Mouse (Mus musculus) midbrain, embryonic 15.5 days (tissue): ENCODE measurements around the gene Traf3. TPM values are rescaled to one million over a fixed set of nuclear protein-coding genes. Genes with fewer than 3 reads are reported as not detected.

Experiments used
- ATAC-seq: fragments of 200-750 bp; cut with Nextera tagmentation; replicated peaks from 2 replicates; pipeline ENCODE4 v1.8.0; 2017; ENCODE audit warnings: moderate TSS enrichment
- H3K27ac ChIP-seq: fragments of 300-500 bp; sonication (generic); 2 replicates; pipeline ENCODE4 v1.5.1; 2015; ENCODE audit warnings: mild to moderate bottlenecking, inconsistent platforms
- H3K27me3 ChIP-seq: fragments of 300-500 bp; sonication (generic); replicated peaks from 2 replicates; pipeline ENCODE4 v1.6.1; 2015; ENCODE audit warnings: inconsistent platforms
- H3K36me3 ChIP-seq: fragments of 300-500 bp; sonication (generic); replicated peaks from 2 replicates; pipeline ENCODE4 v1.6.1; 2015; ENCODE audit warnings: inconsistent platforms
- H3K4me1 ChIP-seq: fragments of 300-500 bp; sonication (generic); 2 replicates; pipeline ENCODE4 v1.6.1; 2015; ENCODE audit warnings: inconsistent platforms
- H3K4me2 ChIP-seq: fragments of 300-500 bp; sonication (generic); 2 replicates; pipeline ENCODE4 v1.6.1; 2015; ENCODE audit warnings: inconsistent platforms, mild to moderate bottlenecking, moderate library complexity
- H3K4me3 ChIP-seq: fragments of 300-500 bp; sonication (generic); 2 replicates; pipeline ENCODE4 v1.5.1; 2015; ENCODE audit warnings: mild to moderate bottlenecking, inconsistent platforms
- H3K9ac ChIP-seq: fragments of 300-500 bp; sonication (generic); 2 replicates; pipeline ENCODE4 v1.6.1; 2015; ENCODE audit warnings: mild to moderate bottlenecking, inconsistent platforms
- H3K9me3 ChIP-seq: fragments of 300-500 bp; sonication (generic); 2 replicates; pipeline ENCODE4 v1.6.1; 2016; ENCODE audit warnings: inconsistent platforms
- WGBS: fragments of 180-500 bp; shearing (Covaris S2); methylation state at CpG from one replicate; pipeline ENCODE4 v1.1.7; 2015; ENCODE audit warnings: mixed read lengths; 5-methylcytosine and 5-hydroxymethylcytosine counted together
- polyA plus RNA-seq: library from polyadenylated mRNA; unstranded; fragments of >200 nt; fragmentation: Nextera tagmentation; extraction: Ambion mirVana; gene quantifications from 2 replicates; pipeline ENCODE4 v1.2.1, GENCODE M21; 2015

Gene Traf3
- polyA plus RNA-seq, 1 experiment from 2014 or later: 20.8 TPM

DNA sequence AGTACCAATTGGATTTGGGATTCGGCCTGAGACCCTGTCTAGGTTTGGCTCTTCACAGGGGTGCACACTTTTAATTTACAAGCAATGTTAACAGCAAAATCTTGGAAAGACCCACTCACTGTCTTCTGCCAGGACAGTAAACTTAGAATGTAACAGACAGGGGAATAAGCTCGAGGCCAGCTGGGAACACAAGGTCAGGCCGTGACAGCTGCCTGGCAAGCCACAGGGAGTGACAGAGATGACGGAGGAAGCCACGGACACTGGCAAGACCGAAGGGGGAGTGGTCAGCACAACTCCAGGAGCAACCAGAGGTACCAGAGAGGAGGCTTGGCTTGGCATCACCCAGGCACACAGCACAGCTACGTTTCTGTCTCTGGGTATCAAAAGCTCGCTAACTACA is 140.7 kb downstream of the Traf3 start:
- ATAC-seq: no peak
- 90% methylated on average over 8 of the region's 8 CpGs for WGBS

DNA sequence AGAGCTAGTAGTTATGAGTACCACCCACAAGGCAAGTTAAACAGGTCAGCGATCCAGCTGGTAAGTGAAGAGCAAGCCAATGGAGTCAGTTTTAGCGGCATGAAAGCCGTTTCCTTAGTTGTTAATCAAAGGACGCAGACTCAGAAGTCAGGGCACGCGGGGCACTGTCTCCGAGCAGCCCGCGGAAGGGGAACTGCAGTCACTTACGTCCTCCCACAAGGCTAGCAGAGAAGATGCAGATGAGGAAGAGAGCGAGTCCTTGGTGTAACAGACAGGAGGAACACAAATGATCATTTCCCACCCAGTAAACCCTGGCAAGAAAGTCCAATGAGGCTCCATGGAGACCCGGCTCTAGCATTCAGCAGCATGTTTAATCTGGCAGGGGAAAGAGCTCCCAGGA is 143.1 kb downstream of the Traf3 start:
- no peak overlapping the region for H3K9ac ChIP-seq
- 85% methylated on average over 12 of the region's 12 CpGs for WGBS
- no peak overlapping the region for H3K4me3 ChIP-seq
- no peaks in the 10 kb centered on the region for H3K4me1 ChIP-seq
- no peak for ATAC-seq
- no peak overlapping the region for H3K4me2 ChIP-seq
- H3K36me3 ChIP-seq: peaks cover 84% of the 10 kb centered on the region
- no peaks in the 10 kb centered on the region for H3K27me3 ChIP-seq
- no peak overlapping the region for H3K27ac ChIP-seq
- no peaks in the 10 kb centered on the region for H3K9me3 ChIP-seq

More for the DNA sequence above, 140.7 kb downstream of the Traf3 start:
- H3K4me3 ChIP-seq: no peak overlapping the region
- H3K27me3 ChIP-seq: no peaks in the 10 kb centered on the region
- H3K36me3 ChIP-seq: peaks cover 80% of the 10 kb centered on the region
- no peaks in the 10 kb centered on the region for H3K9me3 ChIP-seq
- no peak overlapping the region for H3K9ac ChIP-seq
- H3K4me2 ChIP-seq: no peak overlapping the region
- H3K27ac ChIP-seq: no peak overlapping the region
- no peaks in the 10 kb centered on the region for H3K4me1 ChIP-seq

DNA sequence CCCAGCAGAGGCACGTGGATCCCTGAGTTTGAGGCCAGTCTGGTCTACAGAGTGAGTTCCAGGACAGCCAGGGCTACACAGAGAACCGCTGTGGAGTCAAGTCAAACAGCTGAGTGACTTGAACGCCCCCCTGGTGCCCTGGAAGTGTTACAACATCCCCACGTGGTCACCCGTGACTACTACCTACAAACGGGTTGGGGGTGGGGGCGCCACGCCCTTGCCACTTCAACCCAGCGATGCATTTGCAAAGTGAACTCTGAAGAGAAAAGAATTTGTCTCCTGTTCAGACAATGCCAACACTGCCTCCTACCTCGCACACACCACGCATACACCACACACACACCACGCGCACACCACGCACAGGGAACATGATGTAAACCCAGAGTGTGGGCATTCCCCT is 143.8 kb downstream of the Traf3 start:
- Histone ChIP-seq H3K36me3 (peaks cover 83% of the 10 kb centered on the region), H3K4me2 (no peak overlapping the region), H3K9ac (no peak overlapping the region), H3K27ac (no peak overlapping the region), H3K4me1 (no peaks in the 10 kb centered on the region), H3K27me3 (no peaks in the 10 kb centered on the region), H3K4me3 (no peak overlapping the region), H3K9me3 (no peaks in the 10 kb centered on the region)
- ATAC-seq: no peak
- WGBS: 91% methylated on average over 14 of the region's 14 CpGs

DNA sequence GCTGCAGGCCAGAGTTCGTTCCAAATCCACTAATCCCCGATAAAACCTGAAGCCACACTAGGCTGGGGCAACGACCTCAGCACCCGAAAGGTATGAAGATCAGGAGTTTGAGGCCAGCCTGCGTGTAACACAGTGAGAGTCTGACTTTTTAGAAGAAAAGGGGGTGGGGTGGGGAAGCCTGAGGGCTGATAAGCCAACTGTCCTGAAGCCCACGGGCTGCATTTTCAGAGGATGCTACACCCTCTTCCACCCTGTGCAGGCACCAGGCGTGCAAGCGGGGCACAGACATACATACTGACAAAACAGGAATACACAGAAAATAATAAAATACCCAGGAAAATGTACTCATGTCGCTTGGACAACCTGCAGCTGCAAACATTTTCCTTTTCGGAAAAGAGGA is 145.6 kb downstream of the Traf3 start:
- Histone ChIP-seq H3K36me3 (peaks cover 83% of the 10 kb centered on the region), H3K27me3 (no peaks in the 10 kb centered on the region), H3K9ac (no peak overlapping the region), H3K9me3 (no peaks in the 10 kb centered on the region), H3K4me1 (no peaks in the 10 kb centered on the region), H3K4me3 (no peak overlapping the region), H3K27ac (no peak overlapping the region), H3K4me2 (no peak overlapping the region)
- no peak for ATAC-seq
- WGBS: 90% methylated on average over 10 of the region's 10 CpGs

DNA sequence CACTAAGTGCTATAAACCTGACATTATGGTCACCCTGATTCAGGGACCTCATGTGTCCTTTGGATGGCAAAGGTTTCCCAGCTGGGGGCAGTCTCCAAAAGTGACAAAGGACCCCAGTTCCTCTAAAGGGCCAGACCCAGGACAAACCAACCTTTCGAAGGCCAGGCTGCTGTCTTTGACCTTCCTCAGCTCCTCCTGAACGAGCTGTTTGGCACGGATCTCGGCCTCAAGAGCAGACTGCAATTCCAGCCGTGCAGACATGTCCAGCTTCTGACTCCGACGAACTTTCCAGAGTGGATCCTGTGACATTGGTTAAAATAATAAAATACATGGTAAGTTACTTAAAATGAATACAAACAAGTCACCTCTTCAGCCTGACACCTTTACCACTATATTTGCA is 148.1 kb downstream of the Traf3 start:
- ATAC-seq: no peak
- Histone ChIP-seq H3K36me3 (peaks cover 89% of the 10 kb centered on the region), H3K27me3 (no peaks in the 10 kb centered on the region), H3K9me3 (no peaks in the 10 kb centered on the region), H3K4me2 (no peak overlapping the region), H3K27ac (no peak overlapping the region), H3K4me3 (no peak overlapping the region), H3K9ac (no peak overlapping the region), H3K4me1 (no peaks in the 10 kb centered on the region)
- WGBS: 98% methylated on average over 7 of the region's 7 CpGs

Other genes with a start within 250 kb of the Traf3 start
- 8.0 and 8.3 TPM in 2 replicates for gene Ankrd9, start 187.3 kb upstream of the Traf3 start, polyA plus RNA-seq
- 4.7 and 5.1 TPM in 2 replicates for gene Rcor1, start 127.0 kb upstream of the Traf3 start, polyA plus RNA-seq
- gene 4930595D18Rik, start 18.1 kb downstream of the Traf3 start, polyA plus RNA-seq: 0.21 TPM in 1 of 2 replicates, not detected in the other
- 13.9 and 16.4 TPM in 2 replicates for gene Amn, start 104.7 kb downstream of the Traf3 start, polyA plus RNA-seq
- gene Cdc42bpb, start 211.3 kb downstream of the Traf3 start, polyA plus RNA-seq: 44.7 and 44.9 TPM in 2 replicates
- 3.2 and 3.5 TPM in 2 replicates for gene Lbhd2, start 240.4 kb downstream of the Traf3 start, polyA plus RNA-seq